Mouse (Mus musculus) megakaryocyte, embryonic 14.5 days (primary cell): ENCODE measurements around the gene Npb. TPM values are rescaled to one million over a fixed set of nuclear protein-coding genes. Genes with fewer than 3 reads are reported as not detected.

Experiments
- H3K27me3 ChIP-seq: replicated peaks from 2 replicates; pipeline ENCODE3; 2012; ENCODE audit warnings: inconsistent platforms
- H3K36me3 ChIP-seq: replicated peaks from 2 replicates; pipeline ENCODE3; 2012; ENCODE audit warnings: low read length, inconsistent platforms, mixed read lengths
- H3K4me1 ChIP-seq: 2 replicates; pipeline ENCODE4 v1.6.1; 2012; ENCODE audit warnings: inconsistent platforms
- H3K4me3 ChIP-seq: replicated peaks from 2 replicates; pipeline ENCODE3; 2012; ENCODE audit warnings: moderate library complexity, mild to moderate bottlenecking, inconsistent platforms
- H3K9me3 ChIP-seq: 2 replicates; pipeline ENCODE4 v1.6.1; 2012; ENCODE audit warnings: inconsistent platforms
- FLI1 ChIP-seq: IDR thresholded peaks from 2 replicates; pipeline ENCODE4 v1.6.1; 2012; ENCODE audit warnings: low read length, inconsistent platforms, mixed read lengths
- GATA1 ChIP-seq: IDR thresholded peaks from 3 replicates; pipeline ENCODE4 v1.6.1; 2012; ENCODE audit warnings: mixed read lengths, low read length, inconsistent platforms, borderline replicate concordance
- polyA plus RNA-seq: library from polyadenylated mRNA; stranded (reverse); fragments of >175 nt; gene quantifications from 2 replicates; pipeline ENCODE4 v1.2.3, GENCODE M21; 2012; ENCODE audit warnings: low replicate concordance; ENCODE audit not compliant: insufficient read depth

Npb gene
- polyA plus RNA-seq, 1 experiment = 2.7 TPM

DNA sequence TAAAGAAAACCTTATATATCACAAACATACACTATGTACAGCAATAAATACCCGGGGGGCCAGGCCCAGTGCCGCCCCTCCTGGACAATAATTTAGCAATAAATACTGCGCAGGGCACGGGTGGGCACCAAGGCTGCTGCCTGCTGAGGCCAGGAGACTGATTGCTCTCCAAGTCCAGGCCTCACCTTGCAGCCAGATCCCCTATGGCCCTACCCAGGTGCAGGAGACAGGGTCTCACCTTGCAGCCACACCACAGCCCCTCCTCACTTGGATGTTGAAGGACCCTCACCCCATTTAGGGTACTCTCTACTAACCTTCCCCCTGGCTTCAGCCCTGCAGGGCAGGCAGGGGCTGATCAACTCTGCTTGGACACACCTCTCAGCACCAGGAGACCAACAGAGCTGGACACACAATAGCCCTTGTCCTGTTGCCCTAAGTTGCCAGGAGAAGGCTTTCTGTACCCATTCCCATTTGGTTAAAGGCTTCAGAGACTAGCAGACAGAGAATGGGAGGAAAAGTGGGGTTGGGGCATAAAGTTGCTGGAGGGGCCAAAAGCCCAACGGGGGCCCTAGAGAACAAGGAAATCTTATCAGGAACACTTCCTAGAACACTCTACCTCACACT lies 17.0 kb downstream of the Npb start, which contains the start of gene Sirt7:
Gene Sirt7 (minus strand): TSS at position 89 of the 624 bp plus-strand sequence.
- peaks cover 89% of the 10 kb centered on the region for H3K4me1 ChIP-seq
- no peak for TF ChIP-seq GATA1
- no peak for TF ChIP-seq FLI1
- H3K36me3 ChIP-seq = peaks cover 76% of the 10 kb centered on the region
- no peaks in the 10 kb centered on the region for H3K9me3 ChIP-seq
- H3K27me3 ChIP-seq = no peaks in the 10 kb centered on the region
- peak within 1 kb of the TSS; percentile 93 for H3K4me3 ChIP-seq

DNA sequence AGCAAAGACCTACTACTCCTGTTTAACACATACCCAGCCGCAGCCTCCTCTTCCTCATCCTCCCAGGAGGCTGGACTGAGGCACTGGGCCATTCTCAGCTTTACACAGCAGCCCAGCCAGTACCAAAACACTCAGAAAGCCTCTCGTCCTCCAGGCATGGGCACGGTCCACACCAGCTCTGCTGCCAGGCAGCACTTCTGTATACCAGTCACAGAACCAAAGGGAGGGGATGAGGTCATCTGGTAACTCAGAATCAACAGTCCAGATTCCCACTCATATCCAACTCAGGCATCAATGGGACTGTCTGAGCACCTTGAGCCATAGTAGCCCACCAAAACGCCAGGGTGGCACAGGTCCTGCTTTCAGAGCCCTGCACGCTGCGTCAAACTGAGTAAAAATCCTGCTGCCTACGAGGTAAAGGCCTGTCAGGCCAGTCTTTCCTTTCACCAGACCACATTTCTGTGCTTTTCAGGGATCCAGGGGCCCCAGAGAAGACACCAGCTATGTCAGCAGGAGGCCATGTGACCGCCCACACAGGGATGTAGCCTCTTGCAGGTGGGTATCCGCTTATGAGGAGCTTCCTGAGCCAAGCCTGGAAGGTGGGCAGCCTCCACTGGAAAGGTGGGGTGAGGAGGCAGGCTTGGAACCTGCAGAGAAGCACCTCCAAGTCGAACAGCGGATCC lies 18.6 kb downstream of the Npb start:
- Histone ChIP-seq H3K36me3 (peaks cover 60% of the 10 kb centered on the region), H3K27me3 (no peaks in the 10 kb centered on the region), H3K4me1 (peaks cover 92% of the 10 kb centered on the region), H3K4me3 (peak overlapping the region; percentile 93), H3K9me3 (no peaks in the 10 kb centered on the region)
- no peak for TF ChIP-seq GATA1
- no peak for TF ChIP-seq FLI1

DNA sequence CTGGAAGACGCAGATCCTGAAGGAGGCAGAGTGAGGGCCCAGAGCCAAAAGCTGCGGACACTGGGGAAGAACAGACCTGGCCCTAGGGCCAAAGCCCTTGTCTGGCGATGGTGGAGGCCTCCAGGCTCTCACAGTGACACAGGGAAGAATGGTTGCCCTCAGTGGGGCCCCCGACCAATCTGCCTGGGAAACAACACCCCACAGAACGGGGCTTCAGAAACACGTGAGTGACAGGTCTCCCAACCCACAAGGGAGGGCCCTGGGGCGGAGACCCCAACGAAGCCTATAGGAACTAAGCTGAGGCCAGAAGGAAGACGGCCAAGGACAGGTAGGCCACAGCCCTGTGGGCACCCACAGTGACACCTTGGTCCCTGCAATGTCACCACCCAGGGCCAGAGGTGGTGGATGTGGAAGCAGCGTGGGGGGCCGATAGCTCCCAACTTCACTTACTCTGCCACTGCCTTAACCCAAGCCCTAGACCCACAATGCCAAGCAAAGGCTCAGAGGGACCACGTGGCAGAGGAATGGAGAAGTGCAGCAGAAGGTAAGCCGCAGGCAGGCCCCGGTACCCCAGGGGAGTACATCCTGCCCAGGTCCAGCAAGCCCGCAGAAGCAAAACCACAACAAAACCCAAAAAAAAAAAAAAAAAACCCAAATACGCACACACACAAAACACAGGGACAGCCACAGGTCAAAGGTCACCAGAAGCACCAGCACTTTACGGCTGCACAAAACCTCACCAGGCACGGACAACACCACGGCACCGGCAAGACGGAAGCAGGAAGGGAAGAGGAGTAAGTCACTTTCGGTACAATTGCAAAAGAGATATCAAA lies 19.4 kb downstream of the Npb start:
- peak overlapping the region; percentile 93 for H3K4me3 ChIP-seq
- no peak for TF ChIP-seq FLI1
- TF ChIP-seq GATA1 = no peak
- H3K27me3 ChIP-seq = no peaks in the 10 kb centered on the region
- peaks cover 85% of the 10 kb centered on the region for H3K4me1 ChIP-seq
- no peaks in the 10 kb centered on the region for H3K9me3 ChIP-seq
- H3K36me3 ChIP-seq = peaks cover 52% of the 10 kb centered on the region

DNA sequence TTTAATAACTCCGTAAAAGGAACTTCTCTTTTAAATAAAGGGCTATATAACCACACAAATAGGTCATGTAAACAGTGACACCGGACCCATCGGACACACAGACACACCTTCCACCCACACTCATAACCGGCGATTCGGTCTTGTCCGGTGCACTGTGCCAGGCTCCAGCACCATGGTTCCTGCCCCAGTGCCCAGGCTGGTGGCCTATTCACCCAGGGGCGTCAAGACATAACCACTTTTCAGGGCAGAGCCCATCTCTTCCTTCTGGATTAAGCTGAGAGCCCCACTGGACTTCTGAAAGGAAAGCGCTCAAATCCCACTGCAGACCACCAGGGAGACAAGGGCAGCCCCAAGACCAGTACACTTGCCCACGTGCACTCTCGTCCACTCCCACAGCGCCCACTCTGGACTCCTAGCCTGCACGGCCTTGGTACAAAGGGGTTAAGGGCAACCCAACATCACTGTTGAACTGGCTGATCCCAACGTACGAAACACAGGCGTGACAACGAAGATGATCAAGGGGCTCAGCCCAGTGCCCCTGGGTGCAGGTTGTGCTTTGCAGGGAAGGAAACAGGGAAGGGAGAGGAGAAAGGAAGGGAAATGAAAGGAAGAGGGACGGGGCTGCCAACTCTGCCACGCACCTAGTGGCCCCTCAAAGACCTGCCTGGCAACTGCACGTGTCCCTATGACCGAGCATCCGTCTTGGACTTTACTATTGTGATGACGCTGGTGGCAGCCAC lies 20.5 kb downstream of the Npb start:
- no peak for TF ChIP-seq GATA1
- peaks cover 41% of the 10 kb centered on the region for H3K36me3 ChIP-seq
- H3K27me3 ChIP-seq = no peaks in the 10 kb centered on the region
- H3K9me3 ChIP-seq = no peaks in the 10 kb centered on the region
- H3K4me1 ChIP-seq = peaks cover 76% of the 10 kb centered on the region
- peak overlapping the region; percentile 93 for H3K4me3 ChIP-seq

DNA sequence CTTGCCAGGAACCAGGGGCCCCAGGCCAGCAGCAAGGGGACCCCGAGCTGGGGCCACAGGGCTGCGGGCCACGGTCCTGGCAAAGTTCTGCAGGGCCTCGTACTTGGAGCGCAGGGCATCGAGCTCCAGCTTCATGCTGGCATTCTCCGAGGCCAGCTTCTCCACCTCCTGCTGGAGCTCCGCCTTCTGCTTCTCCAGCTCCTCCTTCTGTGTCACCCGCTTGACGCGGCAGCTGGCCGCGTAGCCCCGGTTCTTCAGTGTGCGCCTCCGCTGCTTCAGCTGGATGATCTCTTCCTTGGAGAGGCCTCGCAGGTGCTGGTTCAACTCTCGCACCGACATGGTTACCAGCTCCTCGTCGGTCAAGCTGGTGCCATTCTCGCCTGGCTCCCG lies 21.1 kb downstream of the Npb start:
- H3K4me1 ChIP-seq = peaks cover 76% of the 10 kb centered on the region
- peak overlapping the region; percentile 93 for H3K4me3 ChIP-seq
- H3K27me3 ChIP-seq = no peaks in the 10 kb centered on the region
- peaks cover 38% of the 10 kb centered on the region for H3K36me3 ChIP-seq
- no peaks in the 10 kb centered on the region for H3K9me3 ChIP-seq
- no peak for TF ChIP-seq GATA1
- TF ChIP-seq FLI1 = no peak

DNA sequence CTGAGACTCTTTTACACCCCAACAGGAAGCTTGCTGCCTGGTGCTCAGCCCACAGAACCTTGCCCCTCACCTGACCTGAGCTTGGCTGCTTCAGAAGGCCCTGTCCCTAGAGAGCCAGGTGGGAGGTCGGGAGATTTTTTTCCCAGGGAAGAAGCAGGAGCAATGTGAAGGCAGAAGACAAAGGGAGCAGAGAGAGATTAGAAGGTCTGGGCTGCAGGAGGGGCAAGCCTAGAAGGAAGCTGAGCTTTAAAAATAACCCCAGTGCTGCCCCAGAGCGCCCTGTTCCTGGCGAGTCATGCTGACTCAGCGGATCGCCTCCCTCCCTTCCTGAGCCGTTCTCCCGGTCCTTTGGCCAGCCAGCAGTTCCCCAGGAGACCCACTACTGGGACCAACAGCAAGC lies 21.6 kb downstream of the Npb start:
- Histone ChIP-seq H3K4me3 (peak overlapping the region; percentile 93), H3K27me3 (no peaks in the 10 kb centered on the region), H3K9me3 (no peaks in the 10 kb centered on the region), H3K4me1 (peaks cover 81% of the 10 kb centered on the region), H3K36me3 (peaks cover 38% of the 10 kb centered on the region)
- no peak for TF ChIP-seq GATA1
- no peak for TF ChIP-seq FLI1

DNA sequence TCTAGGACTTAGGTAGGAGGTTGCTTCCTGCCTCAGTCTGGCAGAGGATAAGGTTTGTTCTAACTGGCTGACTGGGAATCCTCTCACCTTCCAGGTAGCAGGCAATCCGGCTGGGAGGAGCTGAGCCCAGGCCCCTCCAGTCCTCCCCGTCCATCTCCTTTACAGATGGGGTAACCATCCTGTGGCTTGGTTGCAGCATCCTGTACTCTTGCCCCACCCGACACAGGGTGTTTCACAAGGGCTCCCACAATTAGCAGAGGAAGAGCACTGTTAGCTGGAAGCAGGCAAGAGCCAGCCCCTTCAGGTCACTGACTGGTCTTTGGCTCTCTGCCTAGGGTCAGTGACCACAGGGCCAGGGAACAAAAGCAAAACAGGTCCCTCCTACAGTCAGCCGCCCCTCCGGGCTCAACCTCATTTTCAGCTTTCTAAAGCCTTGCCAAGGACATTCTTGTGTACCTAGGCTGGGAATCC lies 22.2 kb downstream of the Npb start:
- H3K36me3 ChIP-seq = peaks cover 34% of the 10 kb centered on the region
- H3K4me1 ChIP-seq = peaks cover 80% of the 10 kb centered on the region
- TF ChIP-seq GATA1 (no peak), FLI1 (no peak)
- H3K4me3 ChIP-seq = peak overlapping the region; percentile 93
- H3K9me3 ChIP-seq = no peaks in the 10 kb centered on the region
- H3K27me3 ChIP-seq = no peaks in the 10 kb centered on the region

DNA sequence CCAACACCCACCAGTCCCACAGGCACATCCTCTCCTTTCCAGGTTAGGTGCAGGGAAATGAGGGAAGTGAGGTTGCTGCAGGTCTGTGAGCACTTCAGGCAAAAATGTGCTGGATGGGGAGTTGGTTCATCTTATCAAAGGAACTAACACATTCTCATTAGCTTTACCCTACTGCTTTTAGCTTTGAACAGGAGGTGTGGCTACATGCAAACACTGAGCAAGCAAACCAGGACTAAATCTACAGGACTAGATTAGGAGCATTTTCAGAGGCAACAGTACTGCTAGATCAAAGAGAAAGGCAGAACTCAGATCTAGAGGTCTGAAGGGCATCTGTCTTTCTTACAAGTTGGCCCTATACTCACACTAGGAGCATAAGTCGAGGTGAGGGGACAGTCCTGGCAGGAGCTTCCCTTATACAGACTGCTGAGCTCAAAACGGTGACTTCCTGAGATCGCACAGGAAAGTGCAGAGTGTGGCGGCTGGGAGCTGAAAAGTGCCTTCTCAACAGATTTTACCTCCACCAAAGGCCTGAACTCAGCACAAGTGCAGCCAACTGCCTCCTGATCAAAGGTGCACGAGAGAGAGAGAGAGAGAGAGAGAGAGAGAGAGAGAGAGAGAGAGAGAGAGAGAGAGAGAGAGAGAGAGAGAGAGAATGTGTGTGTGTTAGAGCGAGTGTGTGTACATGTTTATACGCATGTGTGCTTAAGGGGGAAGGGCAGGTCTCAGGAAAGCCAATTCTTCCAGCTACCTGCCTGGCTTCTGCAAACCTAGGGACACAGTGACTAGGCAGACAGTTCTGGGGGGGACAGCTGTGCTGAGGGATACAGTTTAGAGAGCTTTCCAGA lies 22.8 kb downstream of the Npb start:
- Histone ChIP-seq H3K4me1 (peaks cover 78% of the 10 kb centered on the region), H3K4me3 (peak overlapping the region; percentile 93)
- no peak for TF ChIP-seq FLI1

DNA sequence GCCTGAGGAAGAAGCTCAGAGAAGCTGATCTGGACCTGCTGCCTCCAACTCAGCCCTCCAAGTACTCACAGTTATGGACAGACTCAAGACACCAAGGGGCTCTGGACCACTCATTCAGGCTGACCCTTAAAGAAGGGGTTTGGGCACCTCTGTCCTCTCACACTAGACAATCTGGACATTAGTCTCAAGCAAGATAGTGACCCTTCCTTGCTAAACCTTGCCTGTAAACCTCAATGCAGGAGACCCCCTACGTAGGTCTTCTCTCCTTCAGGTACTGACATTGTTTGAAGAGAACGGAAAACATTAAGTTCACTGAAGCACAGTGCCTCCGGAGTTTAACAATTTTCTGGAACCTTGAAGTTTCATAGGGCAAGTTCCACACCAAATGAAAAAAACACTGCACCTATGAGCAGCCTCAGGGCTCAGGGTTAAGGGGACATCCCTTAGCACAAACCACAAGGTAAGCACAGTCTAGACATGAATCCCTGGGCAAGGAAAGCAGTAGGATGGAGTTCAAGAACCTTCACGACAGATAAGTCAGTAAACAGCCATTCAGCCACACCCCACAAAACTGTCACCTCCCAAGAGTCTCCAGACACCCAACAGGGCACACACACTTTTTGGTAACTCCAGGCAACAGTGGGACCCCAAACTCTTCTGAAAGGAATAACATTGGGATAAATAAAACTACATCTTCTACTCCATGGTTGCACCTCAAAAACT lies 23.6 kb downstream of the Npb start:
- Histone ChIP-seq H3K36me3 (peaks cover 28% of the 10 kb centered on the region), H3K27me3 (no peaks in the 10 kb centered on the region), H3K4me3 (peak overlapping the region; percentile 93), H3K4me1 (peaks cover 78% of the 10 kb centered on the region), H3K9me3 (no peaks in the 10 kb centered on the region)
- TF ChIP-seq FLI1 (no peak), GATA1 (no peak)

More for the DNA sequence above, 22.8 kb downstream of the Npb start:
- no peaks in the 10 kb centered on the region for H3K9me3 ChIP-seq
- H3K36me3 ChIP-seq = peaks cover 33% of the 10 kb centered on the region
- H3K27me3 ChIP-seq = no peaks in the 10 kb centered on the region
